Mouse (Mus musculus): ENCODE measurements at regions not wholly inside any gene's neighbourhood (a gene's known extent, or its start where the extent isn't known, plus 50 kb on each side); places are given as distances from the start of the nearest gene placed in this dataset.

- DNase-seq: no peak
These were observed 99.2 kb downstream of the Zfp281 start for GRCm38 (mm10) chr1:136723839-136724443.

- DNase-seq: no peak
These were observed 100.5 kb downstream of the Zfp281 start for GRCm38 (mm10) chr1:136725242-136725641.

GRCm38 (mm10) chr1:136726145-136726935, 101.6 kb downstream of the Zfp281 start:
- DNase-seq: no peak

GRCm38 (mm10) chr1:136727868-136728631, 103.3 kb downstream of the Zfp281 start:
- no peak for DNase-seq

GRCm38 (mm10) chr1:136728632-136728944, 103.9 kb downstream of the Zfp281 start:
- DNase-seq: no peak

GRCm38 (mm10) chr1:136730638-136731037, 105.9 kb downstream of the Zfp281 start:
- no peak for DNase-seq

GRCm38 (mm10) chr1:136738030-136738429, 113.3 kb downstream of the Zfp281 start:
- no peak for DNase-seq

GRCm38 (mm10) chr1:136739486-136739885, 114.8 kb downstream of the Zfp281 start:
- DNase-seq: no peak

GRCm38 (mm10) chr1:136741061-136741460, 116.4 kb downstream of the Zfp281 start:
- no peak for DNase-seq

GRCm38 (mm10) chr1:136749188-136749587, 124.5 kb downstream of the Zfp281 start:
- DNase-seq: no peak

GRCm38 (mm10) chr1:136751464-136752191, 126.9 kb downstream of the Zfp281 start:
- no peak for DNase-seq

- DNase-seq: no peak
These were observed 129.6 kb downstream of the Zfp281 start for GRCm38 (mm10) chr1:136754286-136754685.

GRCm38 (mm10) chr1:136758730-136759129, 134.0 kb downstream of the Zfp281 start:
- DNase-seq: no peak

- no peak for DNase-seq
These were observed 134.5 kb downstream of the Zfp281 start for GRCm38 (mm10) chr1:136759164-136759563.

GRCm38 (mm10) chr1:136761467-136761866, 136.8 kb downstream of the Zfp281 start:
- peak; percentile 58 for DNase-seq

- no peak for DNase-seq
These were observed 144.3 kb downstream of the Zfp281 start for GRCm38 (mm10) chr1:136768969-136769401.

- DNase-seq: no peak
These were observed 149.0 kb downstream of the Zfp281 start for GRCm38 (mm10) chr1:136773743-136774142.

- no peak for DNase-seq
These were observed 151.5 kb downstream of the Zfp281 start for GRCm38 (mm10) chr1:136776211-136776610.

GRCm38 (mm10) chr1:136777263-136777980, 152.7 kb downstream of the Zfp281 start:
- no peak for DNase-seq

- DNase-seq: no peak
These were observed 154.7 kb downstream of the Zfp281 start for GRCm38 (mm10) chr1:136779384-136779783.

- no peak for DNase-seq
These were observed 156.9 kb downstream of the Zfp281 start for GRCm38 (mm10) chr1:136781561-136782025.

- DNase-seq: no peak
These were observed 157.6 kb downstream of the Zfp281 start for GRCm38 (mm10) chr1:136782261-136782660.

Data from cerebellum, adult 9-10 months (tissue).